Mouse (Mus musculus) cerebellum, adult (tissue): ENCODE results near the gene Dtx1.

Experiments
- ATAC-seq: cut with Nextera tagmentation; 2 replicates; pipeline ENCODE4 v1.9.2; 2017; ENCODE audit warnings: mild to moderate bottlenecking, moderate library complexity, mixed read lengths; ENCODE audit not compliant: insufficient number of reproducible peaks, low FRiP score, low TSS enrichment

Gene Dtx1

GRCm38 (mm10) chr5:120711827-120712226, at the start of gene Dtx1:
Dtx1 (minus strand) TSS chr5:120711927.
- ATAC-seq: no peak

DNA sequence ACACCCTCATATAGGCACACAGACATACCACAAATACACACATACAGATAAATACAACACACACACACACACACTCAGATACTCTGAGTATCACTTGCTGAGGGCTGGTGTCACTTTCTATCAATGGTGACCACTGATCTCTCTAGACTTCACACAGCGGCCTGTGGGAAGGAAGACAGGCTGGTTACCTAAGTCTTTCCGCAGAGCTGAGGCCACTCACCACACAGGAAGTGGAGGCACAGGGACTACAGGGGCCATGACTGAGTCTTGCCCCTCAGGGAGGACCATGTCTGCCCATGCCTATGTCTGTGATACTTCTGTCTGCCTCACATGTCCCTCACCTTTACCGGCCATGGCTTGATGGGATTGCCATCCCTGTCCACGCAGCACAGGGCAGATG, 42.5 kb upstream of the Dtx1 start:
- ATAC-seq: no peak

DNA sequence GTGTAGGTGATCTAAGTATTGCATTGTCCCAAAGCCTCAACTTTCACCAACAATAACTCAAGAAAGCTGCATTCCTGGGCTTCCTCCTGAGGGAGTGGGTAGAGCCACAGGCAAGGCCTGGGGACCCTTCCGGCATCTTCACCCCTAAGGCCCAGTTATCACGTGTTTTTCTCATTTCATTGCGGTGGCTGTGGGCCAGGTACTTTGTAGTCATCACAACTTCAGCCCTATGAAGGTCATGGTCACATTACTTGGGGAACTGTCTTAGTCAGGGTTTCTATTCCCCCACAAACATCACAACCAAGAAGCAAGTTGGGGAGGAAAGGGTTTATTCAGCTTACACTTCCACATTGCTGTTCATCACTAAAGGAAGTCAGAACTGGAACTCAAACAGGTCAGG, 41.1 kb upstream of the Dtx1 start:
- no peak for ATAC-seq

- no peak for ATAC-seq
These were observed 39.5 kb upstream of the Dtx1 start for GRCm38 (mm10) chr5:120751206-120751605.

DNA sequence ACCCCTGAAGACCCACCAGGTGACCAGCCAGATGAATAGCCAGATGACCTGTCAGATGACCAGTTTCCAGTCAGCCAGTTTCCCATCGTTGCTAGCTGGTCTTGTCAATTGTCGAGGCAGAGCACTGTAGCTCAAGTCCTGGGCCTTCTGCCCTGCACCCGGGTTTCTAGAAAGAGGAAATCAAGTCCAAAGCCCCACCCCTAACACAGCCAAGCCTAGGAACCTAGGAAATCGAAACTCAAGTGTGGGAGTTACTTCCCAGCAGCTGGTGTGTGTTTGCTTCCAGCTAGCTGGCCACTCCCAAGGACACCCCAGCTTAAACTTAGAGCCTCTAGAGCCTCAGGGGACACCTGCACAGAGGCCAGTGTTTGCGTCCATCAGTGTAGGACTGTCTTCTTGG, 38.0 kb upstream of the Dtx1 start, which contains the start of gene Oas2:
TSS of gene Oas2 (minus strand) at position 166 of the 400 bp plus-strand sequence.
- no peak for ATAC-seq

DNA sequence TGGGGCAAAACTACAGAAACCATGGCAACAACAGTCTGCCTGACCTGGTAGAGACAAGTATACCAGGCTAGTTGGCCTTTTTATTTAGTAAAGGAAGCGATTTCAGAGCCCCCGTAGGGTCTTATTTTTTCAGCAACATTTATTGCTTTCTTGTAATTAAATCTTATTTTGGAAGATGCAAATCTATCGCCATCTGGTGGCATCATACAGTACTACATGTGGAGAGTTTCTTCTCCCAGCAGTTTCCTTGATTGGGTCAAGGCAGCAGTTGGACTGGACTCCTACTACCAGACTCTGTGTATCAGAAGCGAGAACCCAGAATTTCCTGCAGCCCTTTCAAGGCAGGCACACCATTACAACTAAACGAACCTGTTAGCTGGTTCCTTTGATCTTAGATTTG, 34.7 kb upstream of the Dtx1 start:
- no peak for ATAC-seq

DNA sequence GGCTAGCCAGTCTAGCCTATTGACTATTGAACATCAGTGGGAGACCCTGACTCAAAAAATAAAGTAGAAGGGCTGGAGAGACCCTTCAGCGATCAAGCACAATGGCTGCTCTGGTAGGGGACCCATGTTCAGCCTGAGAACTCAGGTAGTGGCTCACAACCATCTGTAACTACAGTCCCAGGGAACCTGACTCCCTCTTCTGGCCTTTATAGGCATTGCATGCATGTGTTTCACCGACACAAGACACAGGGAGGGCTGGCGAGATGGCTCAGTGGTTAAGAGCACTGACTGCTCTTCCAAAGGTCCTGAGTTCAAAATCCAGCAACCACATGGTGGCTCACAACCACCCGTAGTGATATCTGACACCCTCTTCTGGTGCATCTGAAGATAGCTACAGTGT, 30.4 kb upstream of the Dtx1 start:
- no peak for ATAC-seq

- no peak for ATAC-seq
These were observed 22.8 kb upstream of the Dtx1 start for GRCm38 (mm10) chr5:120734380-120734990.

- ATAC-seq: no peak
These were observed 22.0 kb upstream of the Dtx1 start for GRCm38 (mm10) chr5:120733696-120734095.

DNA sequence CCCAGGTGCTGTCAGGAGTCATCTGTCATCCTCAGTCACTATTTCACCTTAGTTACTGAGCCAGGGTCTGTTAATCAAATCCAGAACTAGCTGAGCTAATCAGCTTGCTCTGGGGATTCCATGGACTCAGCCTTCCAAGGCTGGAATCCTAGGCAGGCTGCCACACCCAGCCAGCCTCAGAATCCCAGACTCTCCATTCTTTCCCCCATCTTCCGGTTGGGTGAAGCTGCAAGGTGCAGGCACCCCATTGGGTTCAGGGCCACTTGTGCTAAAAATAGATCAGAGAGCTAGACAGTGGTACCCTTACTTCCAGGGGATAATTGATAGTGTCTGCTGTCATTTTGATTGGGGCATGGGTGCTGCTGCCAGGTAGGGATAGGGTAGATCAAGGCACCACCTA, 21.0 kb upstream of the Dtx1 start:
- ATAC-seq: no peak

GRCm38 (mm10) chr5:120729319-120729718, 17.6 kb upstream of the Dtx1 start:
- ATAC-seq: no peak

DNA sequence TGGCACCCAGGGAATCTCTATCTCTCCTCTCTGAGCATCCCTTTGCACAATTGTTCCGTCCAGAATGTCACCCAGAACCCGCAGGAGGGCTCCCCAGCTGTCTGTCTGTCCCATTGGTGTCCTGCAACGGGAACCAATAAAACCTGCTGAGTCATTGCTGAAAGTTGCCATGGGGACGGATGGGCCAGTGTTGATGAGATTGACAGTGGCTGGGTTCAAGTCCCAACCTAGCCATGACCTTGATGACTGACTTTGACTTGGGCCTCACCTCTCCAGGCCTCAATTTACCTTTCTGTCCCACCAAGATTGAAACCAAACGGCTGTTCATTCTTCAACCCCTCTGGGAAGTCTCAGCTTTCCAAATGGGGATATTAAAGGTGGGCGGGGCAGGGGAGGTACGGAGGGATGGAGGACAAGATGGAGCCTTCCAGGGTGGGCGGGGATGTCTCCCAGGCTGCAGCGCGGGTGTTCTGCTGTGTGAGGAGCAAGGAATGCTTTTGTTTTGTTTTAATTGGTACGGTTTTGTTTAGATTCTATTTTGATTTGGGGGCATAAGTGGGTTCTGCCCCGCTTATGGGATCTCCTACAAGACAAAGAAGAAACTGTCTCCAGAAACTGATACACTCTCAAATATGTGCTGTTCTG, 14.2 kb upstream of the Dtx1 start:
- no peak for ATAC-seq

DNA sequence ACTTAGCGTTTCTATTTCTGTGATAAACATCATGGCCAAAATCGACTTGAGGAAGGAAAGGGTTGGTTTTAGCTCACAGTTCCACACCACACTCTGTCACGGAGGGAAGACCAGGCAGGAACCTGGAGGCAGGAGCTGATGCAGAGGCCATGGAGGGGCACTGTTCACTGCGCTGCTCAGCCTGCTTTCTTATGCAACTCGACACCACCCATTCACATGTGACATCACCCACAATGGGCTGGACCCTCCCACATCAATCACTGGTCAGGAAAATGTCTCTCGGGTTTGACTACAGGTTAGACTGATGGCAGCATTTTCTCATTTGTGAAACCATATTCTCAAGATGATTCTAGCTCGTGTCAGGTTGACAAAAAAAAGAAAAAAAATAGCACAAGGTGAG, 9.3 kb upstream of the Dtx1 start:
- ATAC-seq: no peak

DNA sequence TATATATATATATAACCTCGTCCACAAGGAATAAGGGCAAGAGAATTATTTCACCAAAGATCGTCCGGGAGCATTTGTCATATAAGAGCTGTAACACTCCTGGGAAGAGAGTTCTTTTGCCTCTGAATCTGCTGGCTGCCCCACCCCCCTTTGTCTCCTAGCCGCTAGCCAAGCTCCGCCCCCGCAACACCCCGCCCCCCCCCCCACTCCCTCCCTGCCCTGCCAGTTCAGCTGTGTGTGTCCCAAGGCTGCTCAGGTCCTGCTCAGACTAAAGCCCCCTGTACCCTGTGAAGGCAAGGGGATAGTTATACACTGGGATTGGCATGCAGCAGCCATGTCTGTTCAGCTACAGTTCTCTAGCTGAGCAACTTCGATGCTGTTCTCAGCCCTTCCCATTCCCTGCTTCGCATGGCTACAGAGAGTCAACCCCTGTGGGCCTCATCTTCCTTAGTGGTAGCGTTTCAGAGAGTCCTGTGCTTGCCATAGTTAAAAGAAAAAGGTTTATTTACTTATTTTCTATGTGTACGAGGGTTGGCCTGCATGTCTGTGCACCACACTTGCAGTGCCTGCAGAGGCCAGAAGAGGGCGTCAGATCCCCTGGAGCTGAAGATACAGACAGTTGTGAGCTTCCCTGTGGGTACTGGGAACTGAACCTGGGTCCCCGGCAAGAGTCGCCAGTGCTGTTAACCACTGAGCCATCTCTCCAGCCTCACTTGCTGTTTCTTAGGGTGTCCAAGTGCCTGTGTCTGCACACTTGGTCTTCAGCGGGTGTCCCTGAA, 7.1 kb upstream of the Dtx1 start:
- no peak for ATAC-seq

DNA sequence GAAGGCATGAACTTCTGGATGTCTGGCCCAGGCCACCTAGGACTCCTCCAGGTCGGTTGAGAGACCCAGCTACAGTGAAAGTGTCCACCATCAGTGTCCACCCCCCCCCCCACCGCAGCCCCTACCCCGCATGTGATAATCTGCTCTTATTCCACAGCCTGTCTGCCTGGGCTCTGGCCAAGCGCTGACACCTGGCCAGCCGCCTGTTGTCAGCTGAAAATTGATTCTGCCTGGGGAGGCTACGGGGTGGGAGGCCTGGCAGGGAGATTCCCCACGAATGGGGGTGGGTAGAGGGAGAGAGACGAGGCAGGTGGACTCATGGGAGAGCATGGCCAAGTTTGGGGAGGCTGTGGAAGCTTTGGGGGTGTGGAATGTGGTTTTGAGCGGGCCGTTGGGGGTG, 5.4 kb upstream of the Dtx1 start:
- no peak for ATAC-seq

DNA sequence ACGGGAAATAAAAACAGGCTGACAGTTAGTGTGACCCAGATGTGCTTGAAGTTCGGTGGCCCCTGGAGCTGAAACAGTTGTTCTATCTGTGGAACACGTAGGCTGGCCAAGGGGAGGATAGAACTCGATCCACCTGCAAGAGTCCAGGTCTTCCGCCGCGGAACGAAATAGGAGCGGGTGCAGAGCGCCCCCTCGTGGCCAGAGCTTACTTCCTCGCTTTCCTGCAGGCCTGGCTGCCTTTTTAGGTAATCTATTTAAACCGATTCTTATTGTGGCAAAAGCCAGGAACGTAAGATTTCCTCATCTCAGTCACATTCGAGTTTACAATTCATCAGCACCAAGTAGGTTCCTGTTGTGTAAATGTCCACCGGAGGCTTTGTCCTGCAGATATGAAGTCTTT, 2.6 kb upstream of the Dtx1 start:
- ATAC-seq: no peak

DNA sequence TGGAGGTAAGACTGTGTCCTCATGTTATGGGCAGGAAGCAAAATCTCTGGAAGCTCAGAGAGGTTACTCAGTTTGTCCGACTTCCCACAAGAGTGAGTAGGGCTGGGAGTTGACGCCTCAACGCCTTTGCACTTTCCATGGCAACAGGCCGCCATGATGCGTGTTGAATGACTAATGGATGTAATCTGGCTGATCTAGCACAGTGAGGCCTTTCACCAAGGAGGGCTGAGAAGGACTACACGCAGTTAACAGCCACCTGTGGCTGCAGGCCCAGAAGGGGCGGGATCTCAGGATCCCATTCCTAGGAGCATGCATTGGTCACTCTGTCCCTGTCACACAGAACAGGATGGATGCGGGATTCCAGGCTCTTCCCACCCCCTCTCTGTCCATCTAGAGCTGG, 994 bp upstream of the Dtx1 start:
- ATAC-seq: no peak

GRCm38 (mm10) chr5:120711416-120711815, 311 bp downstream of the Dtx1 start:
- ATAC-seq: peak; percentile 36; the same call in 1 of the 2 replicates

GRCm38 (mm10) chr5:120710826-120711248, 890 bp downstream of the Dtx1 start:
- no peak; the same call in 1 of the 2 replicates for ATAC-seq

- no peak for ATAC-seq
These were observed 1.4 kb downstream of the Dtx1 start for GRCm38 (mm10) chr5:120710161-120710825.

GRCm38 (mm10) chr5:120706976-120707375, 4.8 kb downstream of the Dtx1 start:
- ATAC-seq: no peak
